Mouse (Mus musculus) erythroblast, embryonic 14.5 days (primary cell): Measurements from ENCODE around the gene Hnrnpd. TPM values are rescaled to one million over a fixed set of nuclear protein-coding genes. Genes with fewer than 3 reads are reported as not detected.

Experiments
- H3K27me3 ChIP-seq: 2 replicates; pipeline ENCODE4 v1.6.1; 2012; ENCODE audit warnings: inconsistent platforms; ENCODE audit not compliant: control insufficient read depth
- H3K36me3 ChIP-seq: 2 replicates; pipeline ENCODE4 v1.6.1; 2012; ENCODE audit warnings: mild to moderate bottlenecking, inconsistent platforms; ENCODE audit not compliant: control insufficient read depth
- H3K4me1 ChIP-seq: 2 replicates; pipeline ENCODE4 v1.6.1; 2012; ENCODE audit warnings: inconsistent platforms; ENCODE audit not compliant: control insufficient read depth
- H3K4me3 ChIP-seq: replicated peaks from 2 replicates; pipeline ENCODE3; 2012; ENCODE audit warnings: moderate library complexity, mild to moderate bottlenecking, inconsistent platforms
- H3K9me3 ChIP-seq: 2 replicates; pipeline ENCODE4 v1.6.1; 2012; ENCODE audit warnings: low read length, inconsistent platforms, mixed read lengths; ENCODE audit not compliant: control insufficient read depth
- GATA1 ChIP-seq: IDR thresholded peaks from 2 replicates; pipeline ENCODE4 v1.6.1; 2012; ENCODE audit warnings: low read length, inconsistent platforms, mixed read lengths
- TAL1 ChIP-seq: IDR thresholded peaks from 3 replicates; pipeline ENCODE4 v1.6.1; 2012; ENCODE audit warnings: low read length, inconsistent platforms, mixed read lengths
- polyA plus RNA-seq: library from polyadenylated mRNA; stranded (reverse); fragments of >175 nt; gene quantifications from 2 replicates; pipeline ENCODE4 v1.2.3, GENCODE M21; 2012

Hnrnpd gene
- polyA plus RNA-seq, 1 experiment = 47.2 TPM

GRCm38 (mm10) chr5:99941273-99941672, 37.5 kb downstream of the Hnrnpd start:
- Histone ChIP-seq H3K36me3 (no peaks in the 10 kb centered on the region; the same call in 1 of the 2 replicates), H3K9me3 (peaks cover 21% of the 10 kb centered on the region), H3K4me3 (no peak overlapping the region), H3K27me3 (no peaks in the 10 kb centered on the region), H3K4me1 (no peaks in the 10 kb centered on the region)
- TF ChIP-seq GATA1 = no peak
- no peak for TF ChIP-seq TAL1

GRCm38 (mm10) chr5:99939440-99939839, 39.3 kb downstream of the Hnrnpd start:
- no peaks in the 10 kb centered on the region for H3K36me3 ChIP-seq

GRCm38 (mm10) chr5:99931910-99932309, 46.8 kb downstream of the Hnrnpd start:
- H3K36me3 ChIP-seq = no peaks in the 10 kb centered on the region
- no peaks in the 10 kb centered on the region for H3K9me3 ChIP-seq
- no peak for TF ChIP-seq TAL1
- TF ChIP-seq GATA1 = no peak
- H3K4me1 ChIP-seq = no peaks in the 10 kb centered on the region
- no peaks in the 10 kb centered on the region for H3K27me3 ChIP-seq
- no peak overlapping the region for H3K4me3 ChIP-seq

More at GRCm38 (mm10) chr5:99939440-99939839, 39.3 kb downstream of the Hnrnpd start:
- Histone ChIP-seq H3K27me3 (no peaks in the 10 kb centered on the region), H3K4me1 (no peaks in the 10 kb centered on the region), H3K9me3 (peaks cover 5% of the 10 kb centered on the region), H3K4me3 (no peak overlapping the region)
- TF ChIP-seq TAL1 (no peak), GATA1 (no peak)

GRCm38 (mm10) chr5:99927951-99928350, 50.8 kb downstream of the Hnrnpd start:
- no peaks in the 10 kb centered on the region; the same call in 1 of the 2 replicates for H3K9me3 ChIP-seq
- H3K4me1 ChIP-seq = no peaks in the 10 kb centered on the region
- no peak overlapping the region for H3K4me3 ChIP-seq
- H3K36me3 ChIP-seq = no peaks in the 10 kb centered on the region
- TF ChIP-seq GATA1 = no peak
- TF ChIP-seq TAL1 = no peak
- no peaks in the 10 kb centered on the region; the same call in 1 of the 2 replicates for H3K27me3 ChIP-seq

GRCm38 (mm10) chr5:99922033-99922432, 56.7 kb downstream of the Hnrnpd start:
- no peaks in the 10 kb centered on the region; the same call in none of the 2 replicates for H3K27me3 ChIP-seq
- H3K4me3 ChIP-seq = no peak overlapping the region
- TF ChIP-seq TAL1 (no peak), GATA1 (no peak)
- no peaks in the 10 kb centered on the region; the same call in 1 of the 2 replicates for H3K9me3 ChIP-seq
- no peaks in the 10 kb centered on the region for H3K4me1 ChIP-seq
- no peaks in the 10 kb centered on the region for H3K36me3 ChIP-seq

GRCm38 (mm10) chr5:99915494-99915893, 63.2 kb downstream of the Hnrnpd start:
- Histone ChIP-seq H3K27me3 (no peaks in the 10 kb centered on the region; the same call in 1 of the 2 replicates), H3K4me3 (no peak overlapping the region), H3K9me3 (peaks cover 2% of the 10 kb centered on the region; the same call in 1 of the 2 replicates), H3K36me3 (no peaks in the 10 kb centered on the region), H3K4me1 (no peaks in the 10 kb centered on the region)
- no peak for TF ChIP-seq TAL1
- no peak for TF ChIP-seq GATA1

GRCm38 (mm10) chr5:99906181-99906956, 72.4 kb downstream of the Hnrnpd start, which contains the start of gene Vamp9:
Vamp9 (plus strand) TSS chr5:99906254.
- no peak for TF ChIP-seq TAL1
- no peak for TF ChIP-seq GATA1
- H3K9me3 ChIP-seq = peaks cover 9% of the 10 kb centered on the region
- no peaks in the 10 kb centered on the region; the same call in 1 of the 2 replicates for H3K27me3 ChIP-seq
- H3K4me3 ChIP-seq = peak within 1 kb of the TSS; percentile 51
- no peaks in the 10 kb centered on the region for H3K36me3 ChIP-seq
- H3K4me1 ChIP-seq = peaks cover 8% of the 10 kb centered on the region

Other genes starting within 250 kb of the Hnrnpd start
- gene Rasgef1b, start 249.9 kb downstream of the Hnrnpd start, polyA plus RNA-seq = 0.04 and 0.10 TPM in 2 replicates
- not detected in 2 replicates for gene Vamp9, start 72.7 kb downstream of the Hnrnpd start, polyA plus RNA-seq
- 1.8 and 1.9 TPM in 2 replicates for gene 4930524J08Rik, start 123 bp upstream of the Hnrnpd start, polyA plus RNA-seq
- 12.5 and 13.3 TPM in 2 replicates for gene Hnrnpdl, start 60.7 kb upstream of the Hnrnpd start, polyA plus RNA-seq
- gene Enoph1, start 61.0 kb upstream of the Hnrnpd start, polyA plus RNA-seq = 0.43 and 0.55 TPM in 2 replicates
- not detected in 2 replicates for gene Tmem150c, start 180.9 kb upstream of the Hnrnpd start, polyA plus RNA-seq